Mouse (Mus musculus) liver, embryonic 14.5 days (tissue): ENCODE measurements around the gene Lrrtm1.

Experiments used
- CTCF ChIP-seq: IDR thresholded peaks from 2 replicates; pipeline ENCODE4 v1.5.1; 2016; ENCODE audit warnings: antibody characterized with exemption, low read depth, control low read depth
- EP300 ChIP-seq: IDR thresholded peaks from 2 replicates; pipeline ENCODE4 v1.6.1; 2016; ENCODE audit warnings: antibody characterized with exemption, low read depth

GRCm38 (mm10) chr6:77215322-77215721 lies 27.2 kb upstream of the Lrrtm1 start:
- TF ChIP-seq CTCF (no peak), EP300 (no peak)
